Mouse (Mus musculus) thymus, adult 2 months (tissue): ENCODE results near the gene Vwc2l. TPM values are rescaled to one million over a fixed set of nuclear protein-coding genes. Genes with fewer than 3 reads are reported as not detected.

Experiments
- DNase-seq: peaks from one replicate; pipeline ENCODE4 v3.0.0; 2021
- H3K27ac ChIP-seq: fragments of 200-500 bp; 2 replicates; pipeline ENCODE4 v1.5.1; 2012; ENCODE audit warnings: low read length, control low read depth; ENCODE audit not compliant: control insufficient read depth, insufficient read depth
- H3K27me3 ChIP-seq: fragments of 200-500 bp; 2 replicates; pipeline ENCODE4 v1.6.1; 2012; ENCODE audit warnings: mild to moderate bottlenecking, low read length, moderate library complexity, mixed read lengths; ENCODE audit not compliant: control insufficient read depth, insufficient read depth
- H3K36me3 ChIP-seq: fragments of 200-500 bp; 2 replicates; pipeline ENCODE4 v1.6.1; 2012; ENCODE audit warnings: mild to moderate bottlenecking, low read length, moderate library complexity; ENCODE audit not compliant: control insufficient read depth, insufficient read depth
- H3K4me1 ChIP-seq: fragments of 200-500 bp; replicated peaks from 2 replicates; pipeline ENCODE4 v1.6.1; 2012; ENCODE audit warnings: low read length; ENCODE audit not compliant: control insufficient read depth, insufficient read depth
- H3K4me3 ChIP-seq: fragments of 200-500 bp; 2 replicates; pipeline ENCODE4 v1.5.1; 2012; ENCODE audit warnings: mild to moderate bottlenecking, low read length, control low read depth, moderate library complexity; ENCODE audit not compliant: control insufficient read depth, insufficient read depth
- CTCF ChIP-seq: fragments of 200-500 bp; IDR thresholded peaks from 2 replicates; pipeline ENCODE4 v1.5.1; 2012; ENCODE audit warnings: mild to moderate bottlenecking, control low read depth, low read length, moderate library complexity, borderline replicate concordance; ENCODE audit not compliant: control insufficient read depth, poor library complexity, insufficient read depth; ENCODE audit errors: extremely low read depth
- POLR2A ChIP-seq: fragments of 200-500 bp; IDR thresholded peaks from 2 replicates; pipeline ENCODE4 v1.6.1; 2012; ENCODE audit warnings: mild to moderate bottlenecking, low read length, control low read depth, moderate library complexity; ENCODE audit not compliant: control insufficient read depth, poor library complexity, insufficient read depth; ENCODE audit errors: extremely low read depth
- WGBS: fragments of 180-500 bp; shearing (Covaris S2); methylation state at CpG from one replicate; pipeline ENCODE4 v1.1.7; 2018; 5-methylcytosine and 5-hydroxymethylcytosine counted together
- polyA plus RNA-seq: library from polyadenylated mRNA; depleted of rRNA; stranded (reverse); fragments of >200 nt; gene quantifications from 2 replicates; pipeline ENCODE4 v1.2.3, GENCODE M21; 2012; rRNA removed

Gene Vwc2l
- not detected in 2 replicates for polyA plus RNA-seq

DNA sequence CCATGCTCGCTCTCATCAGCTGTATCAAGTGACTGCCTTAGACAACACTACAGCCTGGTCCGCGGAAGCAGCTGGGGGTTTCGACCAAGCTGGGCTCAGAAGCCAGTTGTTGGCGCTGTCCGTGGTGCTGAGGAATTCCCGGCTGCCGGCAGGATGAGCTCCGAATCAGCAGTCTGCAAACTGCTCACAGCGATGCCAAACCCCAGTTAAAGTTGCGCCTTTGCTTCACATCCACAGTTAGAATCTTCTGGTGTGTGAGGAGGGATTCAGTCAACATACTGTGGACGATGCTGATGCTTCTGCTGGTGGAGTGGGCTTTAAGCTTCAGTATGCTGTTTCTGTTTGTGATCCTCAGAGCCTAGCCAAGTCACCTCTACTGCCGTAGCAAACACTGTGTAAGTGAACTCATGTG lies at the start of gene Vwc2l:
Vwc2l (plus strand) TSS at position 61 of the 412 bp plus-strand sequence.
- no peaks in the 10 kb centered on the region for H3K36me3 ChIP-seq
- peak; percentile 2 for DNase-seq
- H3K4me3 ChIP-seq = no peak within 1 kb of the TSS
- H3K27ac ChIP-seq = no peak within 1 kb of the TSS
- TF ChIP-seq POLR2A (no peak), CTCF (no peak)
- no peaks in the 10 kb centered on the region for H3K4me1 ChIP-seq
- no peaks in the 10 kb centered on the region for H3K27me3 ChIP-seq
- WGBS = 18% methylated on average over 13 of the region's 13 CpGs

DNA sequence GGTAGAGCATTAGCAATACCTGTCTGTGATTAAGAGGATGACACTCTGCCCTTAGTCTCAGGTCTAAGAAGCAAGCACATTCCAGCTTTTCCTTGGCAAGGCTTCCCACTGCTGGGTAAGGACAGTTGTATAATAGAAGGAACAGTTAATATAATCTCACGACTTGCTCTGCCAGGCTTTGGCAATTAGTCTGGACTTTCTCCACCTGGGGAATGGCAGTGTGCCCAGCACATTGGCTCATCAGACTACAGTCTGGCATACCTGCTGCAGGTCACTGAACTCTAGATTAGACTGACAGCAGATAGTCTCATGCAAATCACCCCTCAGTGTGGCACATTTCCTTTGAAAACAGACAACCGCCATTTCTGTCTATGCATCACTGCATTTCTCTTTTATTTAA lies 33.0 kb upstream of the Vwc2l start:
- H3K36me3 ChIP-seq = no peaks in the 10 kb centered on the region
- no peak overlapping the region for H3K4me3 ChIP-seq

DNA sequence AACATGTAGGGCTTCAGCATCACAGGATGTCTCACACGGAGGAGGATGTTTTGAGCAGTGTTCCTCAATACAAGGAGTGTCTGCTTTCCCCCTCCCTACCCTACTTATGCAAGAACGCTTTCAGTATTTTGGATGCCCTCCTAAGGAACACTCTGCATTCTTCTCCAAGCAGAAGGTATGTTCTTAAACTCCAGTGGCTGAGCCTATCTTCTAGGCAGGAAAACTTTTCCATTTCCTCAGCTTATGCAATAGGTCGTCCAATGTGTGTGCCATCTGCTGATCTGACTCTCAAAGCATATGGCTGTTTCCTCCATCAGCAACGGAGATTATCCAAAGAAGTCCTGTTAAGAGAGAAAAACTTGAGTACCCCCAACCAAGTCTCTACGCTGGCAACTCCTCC lies 25.2 kb upstream of the Vwc2l start:
- H3K4me3 ChIP-seq = no peak overlapping the region
- WGBS = 84% methylated on average over 5 of the region's 5 CpGs
- TF ChIP-seq POLR2A (no peak), CTCF (no peak)
- DNase-seq = no peak
- H3K27me3 ChIP-seq = no peaks in the 10 kb centered on the region
- no peaks in the 10 kb centered on the region for H3K36me3 ChIP-seq
- no peaks in the 10 kb centered on the region for H3K4me1 ChIP-seq
- H3K27ac ChIP-seq = no peak overlapping the region

More for the DNA sequence above, 33.0 kb upstream of the Vwc2l start:
- Histone ChIP-seq H3K27ac (no peak overlapping the region), H3K4me1 (no peaks in the 10 kb centered on the region), H3K27me3 (no peaks in the 10 kb centered on the region)
- DNase-seq = no peak
- WGBS = 92% methylated on average over 2 of the region's 2 CpGs
- TF ChIP-seq POLR2A = no peak
- TF ChIP-seq CTCF = no peak

DNA sequence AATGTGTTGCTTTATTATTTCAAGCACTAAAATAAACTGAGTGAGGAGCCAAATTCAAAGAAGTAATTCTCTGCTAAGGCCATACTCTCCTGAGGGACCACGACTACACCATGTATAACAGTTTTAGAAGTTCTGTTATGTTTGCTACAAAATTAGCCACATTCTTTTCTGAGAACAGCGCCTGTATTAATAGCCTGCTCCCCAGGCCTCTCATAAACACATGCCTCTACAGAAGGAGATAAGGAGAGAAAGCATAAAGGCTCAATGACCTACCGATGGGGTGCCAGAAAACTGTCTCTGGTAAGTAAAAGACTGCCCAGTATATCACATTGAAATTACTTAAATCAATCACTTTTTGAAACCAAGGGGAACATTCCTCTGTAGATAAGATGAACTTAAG lies 21.6 kb upstream of the Vwc2l start:
- no peak for TF ChIP-seq CTCF
- TF ChIP-seq POLR2A = no peak
- Histone ChIP-seq H3K36me3 (no peaks in the 10 kb centered on the region), H3K4me1 (no peaks in the 10 kb centered on the region), H3K27me3 (no peaks in the 10 kb centered on the region), H3K4me3 (no peak overlapping the region), H3K27ac (no peak overlapping the region)
- 89% methylated on average over 3 of the region's 3 CpGs for WGBS
- DNase-seq = no peak

DNA sequence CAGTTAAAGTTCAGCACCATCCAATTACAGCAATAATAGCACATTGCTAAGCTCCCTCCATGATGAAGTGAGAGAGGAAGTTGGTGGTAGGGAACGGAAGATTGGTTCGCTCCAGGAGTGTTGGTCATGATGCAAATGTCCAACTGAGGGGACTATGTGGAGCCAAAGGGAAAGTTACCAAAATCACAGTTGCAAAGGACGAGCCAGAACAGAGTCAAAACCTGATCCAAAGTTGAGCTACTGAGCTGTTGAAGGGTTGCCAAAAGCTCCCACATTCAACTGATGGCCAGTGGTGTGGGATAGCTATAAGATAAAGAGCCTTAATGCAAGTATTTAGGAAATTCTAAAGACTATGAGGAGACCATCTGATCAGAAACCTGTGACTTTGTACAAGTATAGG lies 19.7 kb upstream of the Vwc2l start:
- no peak for DNase-seq
- Histone ChIP-seq H3K4me3 (no peak overlapping the region), H3K27me3 (no peaks in the 10 kb centered on the region), H3K4me1 (no peaks in the 10 kb centered on the region), H3K27ac (no peak overlapping the region), H3K36me3 (no peaks in the 10 kb centered on the region)
- TF ChIP-seq CTCF (no peak), POLR2A (no peak)
- 79% methylated on average over 3 of the region's 3 CpGs for WGBS

DNA sequence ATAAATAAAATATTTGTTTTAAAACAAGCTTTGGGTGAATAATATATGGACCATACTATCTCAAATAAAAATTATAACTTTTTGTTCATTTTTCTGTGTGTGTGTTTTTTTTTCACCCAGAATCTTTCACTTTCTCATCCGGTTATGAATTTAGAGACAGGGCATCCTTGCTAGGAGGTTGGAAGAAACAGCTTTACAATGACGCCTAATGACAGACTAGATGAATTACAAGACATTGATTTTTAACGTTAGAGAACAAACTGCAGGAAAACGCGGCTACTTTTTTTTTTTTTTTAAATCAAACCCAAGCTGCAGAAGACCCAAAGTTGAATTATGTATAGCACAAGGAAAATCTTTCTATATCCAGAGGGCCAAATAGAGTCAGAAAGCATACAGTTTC lies 470 bp upstream of the Vwc2l start:
- DNase-seq = no peak
- TF ChIP-seq POLR2A = no peak
- no peak for TF ChIP-seq CTCF
- H3K4me3 ChIP-seq = no peak overlapping the region
- H3K36me3 ChIP-seq = no peaks in the 10 kb centered on the region
- WGBS = 75% methylated on average over 5 of the region's 5 CpGs
- H3K4me1 ChIP-seq = no peaks in the 10 kb centered on the region
- H3K27me3 ChIP-seq = no peaks in the 10 kb centered on the region
- no peak overlapping the region for H3K27ac ChIP-seq

DNA sequence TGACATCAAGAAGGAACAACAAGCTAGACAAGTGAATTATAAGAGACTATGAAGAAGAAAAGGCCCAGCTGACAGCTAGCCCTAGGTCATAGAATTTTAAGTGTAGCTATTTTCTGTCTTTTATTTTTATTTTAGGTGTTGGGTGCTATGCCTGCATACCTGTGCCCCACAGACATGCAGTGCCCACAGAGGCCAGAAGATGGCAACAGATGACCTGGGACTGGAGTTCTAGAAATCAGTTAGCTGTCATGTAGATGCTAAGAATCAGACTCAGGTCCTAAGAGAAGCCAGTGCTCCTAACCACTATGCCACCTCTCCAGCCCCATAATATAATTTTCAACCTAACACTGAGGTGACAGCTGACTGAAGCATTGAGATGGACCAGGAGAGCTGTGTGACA lies 61.6 kb downstream of the Vwc2l start:
- Histone ChIP-seq H3K27ac (no peak overlapping the region), H3K36me3 (no peaks in the 10 kb centered on the region), H3K4me3 (no peak overlapping the region), H3K4me1 (no peaks in the 10 kb centered on the region), H3K27me3 (no peaks in the 10 kb centered on the region)
- DNase-seq = no peak
- TF ChIP-seq POLR2A (no peak), CTCF (no peak)
